Mouse (Mus musculus) lung, postnatal 25 days (tissue): ENCODE measurements at regions not wholly inside any gene's neighbourhood (a gene's known extent, or its start where the extent isn't known, plus 50 kb on each side); places are given as distances from the start of the nearest gene placed in this dataset.

Experiments used
- DNase-seq: peaks from one replicate; pipeline ENCODE4 v3.0.0; 2022; ENCODE audit warnings: low spot score

GRCm38 (mm10) chr2:148171699-148172098 lies 124.9 kb upstream of the Foxa2 start:
- DNase-seq, result peak; percentile 68

- DNase-seq, result no peak
Observed at GRCm38 (mm10) chr2:148175251-148175927, 128.6 kb upstream of the Foxa2 start.

- DNase-seq, result no peak
Observed at GRCm38 (mm10) chr2:148180245-148180644, 133.5 kb upstream of the Foxa2 start.

- no peak for DNase-seq
Observed at GRCm38 (mm10) chr2:148181518-148181917, 134.7 kb upstream of the Foxa2 start.

GRCm38 (mm10) chr2:148182492-148183052 lies 135.8 kb upstream of the Foxa2 start:
- no peak for DNase-seq

- no peak for DNase-seq
Observed at GRCm38 (mm10) chr2:148184801-148185212, 138.0 kb upstream of the Foxa2 start.

- no peak for DNase-seq
Observed at GRCm38 (mm10) chr2:148186363-148186991, 139.7 kb upstream of the Foxa2 start.

GRCm38 (mm10) chr2:148188865-148189264 lies 142.1 kb upstream of the Foxa2 start:
- DNase-seq, result no peak

- no peak for DNase-seq
Observed at GRCm38 (mm10) chr2:148189287-148189686, 142.5 kb upstream of the Foxa2 start.

- DNase-seq, result no peak
Observed at GRCm38 (mm10) chr2:148192946-148193345, 146.2 kb upstream of the Foxa2 start.

GRCm38 (mm10) chr2:148197375-148198015 lies 150.7 kb upstream of the Foxa2 start:
- peak; percentile 18 for DNase-seq

- DNase-seq, result peak; percentile 24
Observed at GRCm38 (mm10) chr2:148206633-148207032, 159.9 kb upstream of the Foxa2 start.

GRCm38 (mm10) chr2:148210813-148211212 lies 164.0 kb upstream of the Foxa2 start:
- DNase-seq, result no peak

- DNase-seq, result no peak
Observed at GRCm38 (mm10) chr2:148217136-148217535, 170.4 kb upstream of the Foxa2 start.

- no peak for DNase-seq
Observed at GRCm38 (mm10) chr2:148233691-148234300, 161.3 kb upstream of the Sstr4 start.

GRCm38 (mm10) chr2:148237121-148237520 lies 158.0 kb upstream of the Sstr4 start:
- no peak for DNase-seq

GRCm38 (mm10) chr2:148239046-148239445 lies 156.1 kb upstream of the Sstr4 start:
- DNase-seq, result no peak

GRCm38 (mm10) chr2:148242242-148242641 lies 152.9 kb upstream of the Sstr4 start:
- no peak for DNase-seq

- DNase-seq, result no peak
Observed at GRCm38 (mm10) chr2:148245575-148245974, 149.6 kb upstream of the Sstr4 start.

- no peak for DNase-seq
Observed at GRCm38 (mm10) chr2:148250902-148251301, 144.2 kb upstream of the Sstr4 start.

GRCm38 (mm10) chr2:148255662-148256061 lies 139.5 kb upstream of the Sstr4 start:
- no peak for DNase-seq

GRCm38 (mm10) chr2:148264111-148264730 lies 130.9 kb upstream of the Sstr4 start:
- DNase-seq, result no peak
